Mouse (Mus musculus): ENCODE measurements around the gene Lmtk3. TPM values are rescaled to one million over a fixed set of nuclear protein-coding genes. Genes with fewer than 3 reads are reported as not detected.

Lmtk3 gene
- polyA plus RNA-seq, 1 experiment: 0.36 TPM

GRCm38 (mm10) chr7:45813787-45814779 is 30.5 kb downstream of the Lmtk3 start, which contains the start of gene Cyth2:
Gene Cyth2, minus strand, starts transcription at chr7:45814581.
- Histone ChIP-seq H3K4me3 (ENCODE audit: insufficient read depth, low read depth, low read length) (peak within 1 kb of the TSS; percentile 74), H3K27ac (replicated peaks; ENCODE audit: low read depth, low read length) (peak within 1 kb of the TSS; percentile 67), H3K4me1 (ENCODE audit: control insufficient read depth, insufficient read depth, insufficient read length, low read length) (peaks cover 3% of the 10 kb centered on the region)

GRCm38 (mm10) chr7:45814841-45815240 is 31.3 kb downstream of the Lmtk3 start:
- peaks cover 3% of the 10 kb centered on the region for H3K4me1 ChIP-seq (ENCODE audit: control insufficient read depth, insufficient read depth, insufficient read length, low read length)
- no peak overlapping the region for H3K27ac ChIP-seq (replicated peaks; ENCODE audit: low read depth, low read length)
- H3K4me3 ChIP-seq (ENCODE audit: insufficient read depth, low read depth, low read length): no peak overlapping the region

- H3K27ac ChIP-seq (replicated peaks; ENCODE audit: low read depth, low read length): no peak overlapping the region
- no peak overlapping the region for H3K4me3 ChIP-seq (ENCODE audit: insufficient read depth, low read depth, low read length)
- peaks cover 3% of the 10 kb centered on the region for H3K4me1 ChIP-seq (ENCODE audit: control insufficient read depth, insufficient read depth, insufficient read length, low read length)
Observed at GRCm38 (mm10) chr7:45815323-45815983, 31.9 kb downstream of the Lmtk3 start.

- Histone ChIP-seq H3K4me3 (ENCODE audit: insufficient read depth, low read depth, low read length) (no peak overlapping the region), H3K4me1 (ENCODE audit: control insufficient read depth, insufficient read depth, insufficient read length, low read length) (peaks cover 3% of the 10 kb centered on the region), H3K27ac (replicated peaks; ENCODE audit: low read depth, low read length) (no peak overlapping the region)
Observed at GRCm38 (mm10) chr7:45815984-45816351, 32.4 kb downstream of the Lmtk3 start.

GRCm38 (mm10) chr7:45819843-45820242 is 36.3 kb downstream of the Lmtk3 start:
- Histone ChIP-seq H3K4me1 (ENCODE audit: control insufficient read depth, insufficient read depth, insufficient read length, low read length) (no peaks in the 10 kb centered on the region), H3K4me3 (ENCODE audit: insufficient read depth, low read depth, low read length) (no peak overlapping the region), H3K27ac (replicated peaks; ENCODE audit: low read depth, low read length) (no peak overlapping the region)

- H3K27ac ChIP-seq (replicated peaks; ENCODE audit: low read depth, low read length): no peak overlapping the region
- H3K4me1 ChIP-seq (ENCODE audit: control insufficient read depth, insufficient read depth, insufficient read length, low read length): peaks cover 7% of the 10 kb centered on the region
- H3K4me3 ChIP-seq (ENCODE audit: insufficient read depth, low read depth, low read length): no peak overlapping the region
Observed at GRCm38 (mm10) chr7:45820913-45821312, 37.4 kb downstream of the Lmtk3 start.

GRCm38 (mm10) chr7:45824598-45824997 is 41.1 kb downstream of the Lmtk3 start, which contains the start of gene Kcnj14:
Gene Kcnj14, minus strand, starts transcription at chr7:45824782.
- Histone ChIP-seq H3K27ac (replicated peaks; ENCODE audit: low read depth, low read length) (peak within 1 kb of the TSS; percentile 32; the same call in 1 of the 2 replicates), H3K4me1 (ENCODE audit: control insufficient read depth, insufficient read depth, insufficient read length, low read length) (peaks cover 7% of the 10 kb centered on the region), H3K4me3 (ENCODE audit: insufficient read depth, low read depth, low read length) (no peak within 1 kb of the TSS)

- Histone ChIP-seq H3K4me3 (ENCODE audit: insufficient read depth, low read depth, low read length) (no peak overlapping the region), H3K4me1 (ENCODE audit: control insufficient read depth, insufficient read depth, insufficient read length, low read length) (peaks cover 12% of the 10 kb centered on the region), H3K27ac (replicated peaks; ENCODE audit: low read depth, low read length) (no peak overlapping the region)
Observed at GRCm38 (mm10) chr7:45826631-45827030, 43.1 kb downstream of the Lmtk3 start.

- H3K4me3 ChIP-seq (ENCODE audit: insufficient read depth, low read depth, low read length): peak within 1 kb of the TSS; percentile 63
- peaks cover 8% of the 10 kb centered on the region for H3K4me1 ChIP-seq (ENCODE audit: control insufficient read depth, insufficient read depth, insufficient read length, low read length)
- H3K27ac ChIP-seq (replicated peaks; ENCODE audit: low read depth, low read length): peak within 1 kb of the TSS; percentile 80
Observed at GRCm38 (mm10) chr7:45830427-45831127, 47.0 kb downstream of the Lmtk3 start, which contains the start of gene Grwd1. Gene Grwd1, minus strand, starts transcription at chr7:45830944.

GRCm38 (mm10) chr7:45831128-45831525 is 47.6 kb downstream of the Lmtk3 start:
- Histone ChIP-seq H3K4me3 (ENCODE audit: insufficient read depth, low read depth, low read length) (peak overlapping the region; percentile 63), H3K27ac (replicated peaks; ENCODE audit: low read depth, low read length) (no peak overlapping the region), H3K4me1 (ENCODE audit: control insufficient read depth, insufficient read depth, insufficient read length, low read length) (peaks cover 5% of the 10 kb centered on the region; the same call in 1 of the 2 replicates)

GRCm38 (mm10) chr7:45832428-45832827 is 48.9 kb downstream of the Lmtk3 start:
- no peak overlapping the region for H3K4me3 ChIP-seq (ENCODE audit: insufficient read depth, low read depth, low read length)
- no peak overlapping the region for H3K27ac ChIP-seq (replicated peaks; ENCODE audit: low read depth, low read length)

GRCm38 (mm10) chr7:45833148-45833790 is 49.7 kb downstream of the Lmtk3 start:
- H3K4me1 ChIP-seq (ENCODE audit: control insufficient read depth, insufficient read depth, insufficient read length, low read length): peaks cover 5% of the 10 kb centered on the region; the same call in 1 of the 2 replicates
- H3K4me3 ChIP-seq (ENCODE audit: insufficient read depth, low read depth, low read length): peak overlapping the region; percentile 46
- H3K27ac ChIP-seq (replicated peaks; ENCODE audit: low read depth, low read length): no peak overlapping the region

More at GRCm38 (mm10) chr7:45832428-45832827, 48.9 kb downstream of the Lmtk3 start:
- peaks cover 5% of the 10 kb centered on the region; the same call in 1 of the 2 replicates for H3K4me1 ChIP-seq (ENCODE audit: control insufficient read depth, insufficient read depth, insufficient read length, low read length)

- Histone ChIP-seq H3K27ac (replicated peaks; ENCODE audit: low read depth, low read length) (no peak overlapping the region), H3K4me3 (ENCODE audit: insufficient read depth, low read depth, low read length) (no peak overlapping the region), H3K4me1 (ENCODE audit: control insufficient read depth, insufficient read depth, insufficient read length, low read length) (peaks cover 5% of the 10 kb centered on the region; the same call in 1 of the 2 replicates)
Observed at GRCm38 (mm10) chr7:45833924-45834323, 50.4 kb downstream of the Lmtk3 start.

GRCm38 (mm10) chr7:45842950-45843744 is 59.6 kb downstream of the Lmtk3 start:
- no peak overlapping the region for H3K27ac ChIP-seq (replicated peaks; ENCODE audit: low read depth, low read length)
- no peak overlapping the region for H3K4me3 ChIP-seq (ENCODE audit: insufficient read depth, low read depth, low read length)
- no peaks in the 10 kb centered on the region for H3K4me1 ChIP-seq (ENCODE audit: control insufficient read depth, insufficient read depth, insufficient read length, low read length)
